In genomic region chr5:30588301-30588968, GRCm38 (mm10) we compare ENCODE assay signal across 7 mouse cellular contexts. TPM values are rescaled to one million over a fixed set of nuclear protein-coding genes. Genes with fewer than 3 reads are reported as not detected.
DNase-seq lines count a peak whose midpoint lies in the region; ATAC-seq lines count a peak whose summit lies in the region.

No protein-coding gene starts in this region.

- intact Hi-C loops in left cerebral cortex, postnatal 36 days (cut with DNase I) = loop anchor here (5.0 kb wide), 1 partner anchor 44 kb away; no protein-coding TSS in a partner anchor

- peaks cover 5% of the 10 kb centered on the region; the same call in 1 of the 2 replicates for H3K4me1 ChIP-seq in neural tube, embryonic 11.5 days (ENCODE audit: control insufficient read depth, insufficient read depth, low read length)
- peaks cover 15% of the 10 kb centered on the region for H3K4me1 ChIP-seq in midbrain, embryonic 12.5 days

- peak overlapping the region; percentile 81 for H3K4me2 ChIP-seq in neural tube, embryonic 11.5 days (ENCODE audit: low read depth)
- peak overlapping the region; percentile 91 for H3K4me2 ChIP-seq in midbrain, embryonic 12.5 days (replicated peaks)

- peak overlapping the region; percentile 54 for H3K9ac ChIP-seq in neural tube, embryonic 11.5 days (ENCODE audit: low read length)
- peak overlapping the region; percentile 70 for H3K9ac ChIP-seq in midbrain, embryonic 12.5 days (replicated peaks)

- no peaks in the 10 kb centered on the region for H3K9me3 ChIP-seq in neural tube, embryonic 11.5 days (ENCODE audit: control insufficient read depth, low read length)
- H3K9me3 ChIP-seq in midbrain, embryonic 12.5 days = no peaks in the 10 kb centered on the region

- ATAC-seq in neural tube, embryonic 11.5 days (ENCODE audit: insufficient read depth, low FRiP score, low TSS enrichment) = peak; percentile 41; the same call in 1 of the 2 replicates
- peak; percentile 65 for ATAC-seq in midbrain, embryonic 12.5 days (ENCODE audit: low FRiP score, low read depth)
- no peak for ATAC-seq in granulocyte monocyte progenitor cell, adult 5-6 weeks (replicated peaks; ENCODE audit: poor library complexity, severe bottlenecking)

- H3K27ac ChIP-seq in neural tube, embryonic 11.5 days (ENCODE audit: low read depth, low read length) = no peak overlapping the region
- peak overlapping the region; percentile 49 for H3K27ac ChIP-seq in midbrain, embryonic 12.5 days (replicated peaks)

- H3K4me3 ChIP-seq in neural tube, embryonic 11.5 days (ENCODE audit: low read depth, low read length) = peak overlapping the region; percentile 44
- peak overlapping the region; percentile 57 for H3K4me3 ChIP-seq in midbrain, embryonic 12.5 days

- under 1% methylated on average over 65 of the region's 70 CpGs for WGBS in neural tube, embryonic 11.5 days
- WGBS in midbrain, embryonic 12.5 days = under 1% methylated on average over 60 of the region's 70 CpGs

- H3K27me3 ChIP-seq in neural tube, embryonic 11.5 days (ENCODE audit: control insufficient read depth, insufficient read depth, low read length) = peaks cover 21% of the 10 kb centered on the region
- H3K27me3 ChIP-seq in midbrain, embryonic 12.5 days = peaks cover 73% of the 10 kb centered on the region

- DNase-seq in neural tube, embryonic 11.5 days (ENCODE audit: low spot score) = peak; percentile 63
- DNase-seq in neural tube, embryonic 10.5 days (ENCODE audit: extremely low spot score, low spot score) = no peak
- peak; percentile 65 to 72 for DNase-seq in cerebellum, postnatal 10 days
- DNase-seq in forelimb bud, embryonic 11.5 days (ENCODE audit: low read depth, low spot score) = peak; percentile 34
- DNase-seq in left cerebral cortex, postnatal 36 days (ENCODE audit: low spot score in 2 of 2) = peak; percentile 53 to 71

- no peaks in the 10 kb centered on the region for H3K36me3 ChIP-seq in neural tube, embryonic 11.5 days (ENCODE audit: control insufficient read depth, insufficient read depth, low read length)
- no peaks in the 10 kb centered on the region for H3K36me3 ChIP-seq in midbrain, embryonic 12.5 days

RNA-seq across cellular contexts. Expression of gene Kcnk3, which starts 0.5 kb away (rescaled TPM):
- 0.59 and 0.92 TPM in 2 replicates for polyA plus RNA-seq in neural tube, embryonic 11.5 days (2014; fragmentation: Nextera tagmentation; extraction: Ambion mirVana)
- 10 to 100 TPM; 21.1 to 21.3 TPM for total RNA-seq in left cerebral cortex, postnatal 36 days (2021)
- 0.82 and 1.3 TPM in 2 replicates for polyA plus RNA-seq in midbrain, embryonic 12.5 days (2016; fragmentation: Nextera tagmentation; extraction: Ambion mirVana)
- total RNA-seq in granulocyte monocyte progenitor cell, adult 5-6 weeks (2014; fragmentation: Nextera tagmentation) = not detected in 2 replicates
- total RNA-seq in granulocyte monocyte progenitor cell, adult 5-6 weeks (2017) = not detected in 2 replicates

RNA-seq across cellular contexts. Expression of gene Cib4, which starts 42.8 kb away (rescaled TPM):
- not detected in 2 replicates for polyA plus RNA-seq in neural tube, embryonic 11.5 days (2014; fragmentation: Nextera tagmentation; extraction: Ambion mirVana)
- not detected for total RNA-seq in left cerebral cortex, postnatal 36 days (2021)
- polyA plus RNA-seq in midbrain, embryonic 12.5 days (2016; fragmentation: Nextera tagmentation; extraction: Ambion mirVana) = not detected in 2 replicates
- not detected in 2 replicates for total RNA-seq in granulocyte monocyte progenitor cell, adult 5-6 weeks (2014; fragmentation: Nextera tagmentation)
- total RNA-seq in granulocyte monocyte progenitor cell, adult 5-6 weeks (2017) = not detected in 2 replicates

RNA-seq across cellular contexts. Expression of gene Slc35f6, which starts 59.3 kb away (rescaled TPM):
- polyA plus RNA-seq in neural tube, embryonic 11.5 days (2014; fragmentation: Nextera tagmentation; extraction: Ambion mirVana) = 27.3 and 28.7 TPM in 2 replicates
- 10 to 100 TPM; 38.5 to 38.7 TPM for total RNA-seq in left cerebral cortex, postnatal 36 days (2021)
- 25.4 and 29.1 TPM in 2 replicates for polyA plus RNA-seq in midbrain, embryonic 12.5 days (2016; fragmentation: Nextera tagmentation; extraction: Ambion mirVana)
- 11.8 and 15.4 TPM in 2 replicates for total RNA-seq in granulocyte monocyte progenitor cell, adult 5-6 weeks (2014; fragmentation: Nextera tagmentation)
- total RNA-seq in granulocyte monocyte progenitor cell, adult 5-6 weeks (2017) = 2.8 and 6.6 TPM in 2 replicates

Comparison
In these comparisons a context has a peak if more than half of its experiments do, and no peak if none do; other contexts are left out.
1. RNA of gene Kcnk3, which starts 0.5 kb away (total RNA-seq): 21.1 to 21.3 TPM in left cerebral cortex, postnatal 36 days; not detected in granulocyte monocyte progenitor cell, adult 5-6 weeks; every median in the first group is over 10 times any median in the second.